Mouse (Mus musculus) CH12.LX (cell line): ENCODE results near the gene Borcs7.

Experiments used
- CTCF ChIP-seq, 2 experiments: IDR thresholded peaks in 1 of 2; conservative IDR thresholded peaks in 1 of 2; 2 replicates each; pipeline ENCODE4 v1.5.1; 2011 to 2012; ENCODE audit warnings: low read depth in 2 of 2, low read length in 2 of 2, improper control_type of control experiment in 1 of 2, inconsistent platforms in 1 of 2, mild to moderate bottlenecking in 1 of 2, moderate library complexity in 1 of 2
- ELF1 ChIP-seq: IDR thresholded peaks from 2 replicates; pipeline ENCODE4 v1.6.1; 2014; ENCODE audit warnings: low read depth, mild to moderate bottlenecking, inconsistent platforms, low read length, improper control_type of control experiment
- IRF4 ChIP-seq: IDR thresholded peaks from 2 replicates; pipeline ENCODE4 v1.6.1; 2014; ENCODE audit warnings: low read depth, mild to moderate bottlenecking, inconsistent platforms, low read length, improper control_type of control experiment
- MAX ChIP-seq: IDR thresholded peaks from 2 replicates; pipeline ENCODE4 v1.6.1; 2011; ENCODE audit warnings: low read length, improper control_type of control experiment
- MEF2A ChIP-seq: IDR thresholded peaks from 2 replicates; pipeline ENCODE4 v1.6.1; 2014; ENCODE audit warnings: low read depth, mild to moderate bottlenecking, inconsistent platforms, low read length, improper control_type of control experiment, borderline replicate concordance
- POLR2A ChIP-seq: IDR thresholded peaks from 2 replicates; pipeline ENCODE4 v1.6.1; 2011; ENCODE audit warnings: low read depth, mild to moderate bottlenecking, improper control_type of control experiment, low read length
- SIN3A ChIP-seq: IDR thresholded peaks from 2 replicates; pipeline ENCODE4 v1.6.1; 2012; ENCODE audit warnings: low read length, improper control_type of control experiment, inconsistent platforms
- TBP ChIP-seq: conservative IDR thresholded peaks from 2 replicates; pipeline ENCODE4 v1.6.1; 2011; ENCODE audit warnings: low read depth, low read length, improper control_type of control experiment
- ZKSCAN1 ChIP-seq: IDR thresholded peaks from 2 replicates; pipeline ENCODE4 v1.6.1; 2012; ENCODE audit warnings: low read depth, inconsistent platforms, low read length, improper control_type of control experiment, borderline replicate concordance

- TF ChIP-seq CTCF (conservative IDR thresholded peaks at IDR 0.05 in 1 of 2, IDR thresholded peaks at IDR 0.05 in 1 of 2; ENCODE audit: low read depth in 2 of 2, low read length in 2 of 2): no peak
- TF ChIP-seq MEF2A: no peak
- TF ChIP-seq POLR2A: no peak
- TF ChIP-seq TBP: no peak
- no peak for TF ChIP-seq ELF1
- no peak for TF ChIP-seq IRF4
- TF ChIP-seq SIN3A: no peak
- TF ChIP-seq MAX: no peak
- no peak for TF ChIP-seq ZKSCAN1
These were observed 22.4 kb upstream of the Borcs7 start for GRCm38 (mm10) chr19:46667300-46667699.
